Mouse (Mus musculus) ES-Bruce4 (cell line): Measurements from ENCODE around the gene Dnmt1.

Experiments used
- CTCF ChIP-seq: IDR thresholded peaks from one replicate; pipeline ENCODE4 v1.8.1; 2011; ENCODE audit warnings: low read depth, low read length
- EP300 ChIP-seq: IDR thresholded peaks from 2 replicates; pipeline ENCODE4 v1.6.1; 2011; ENCODE audit warnings: low read depth, low read length; ENCODE audit not compliant: insufficient read depth
- POLR2A ChIP-seq: IDR thresholded peaks from one replicate; pipeline ENCODE4 v1.8.1; 2011; ENCODE audit warnings: low read length; ENCODE audit not compliant: insufficient read depth

DNA sequence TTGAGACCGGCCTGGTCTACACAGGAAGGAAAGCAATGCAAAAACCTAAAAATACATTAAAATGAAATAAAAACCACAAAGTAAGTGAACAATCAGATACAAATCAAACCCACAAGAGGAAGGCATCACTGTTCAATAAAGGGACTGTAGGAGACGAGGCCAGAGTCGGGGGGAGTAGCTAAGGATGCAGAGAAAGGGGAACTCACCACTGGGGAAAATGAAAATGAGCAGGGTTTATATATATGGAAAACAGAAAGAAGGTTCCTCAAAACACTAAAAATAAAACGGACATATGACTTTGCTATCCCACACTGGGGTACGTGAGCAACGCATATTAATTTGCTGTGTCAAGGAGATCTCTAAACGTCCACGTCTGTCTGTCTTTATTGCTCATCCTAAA lies 37.4 kb upstream of the Dnmt1 start:
- TF ChIP-seq EP300: no peak
- TF ChIP-seq POLR2A: no peak
- no peak for TF ChIP-seq CTCF
